Mouse (Mus musculus): Measurements from ENCODE around the gene Ak3.

DNA sequence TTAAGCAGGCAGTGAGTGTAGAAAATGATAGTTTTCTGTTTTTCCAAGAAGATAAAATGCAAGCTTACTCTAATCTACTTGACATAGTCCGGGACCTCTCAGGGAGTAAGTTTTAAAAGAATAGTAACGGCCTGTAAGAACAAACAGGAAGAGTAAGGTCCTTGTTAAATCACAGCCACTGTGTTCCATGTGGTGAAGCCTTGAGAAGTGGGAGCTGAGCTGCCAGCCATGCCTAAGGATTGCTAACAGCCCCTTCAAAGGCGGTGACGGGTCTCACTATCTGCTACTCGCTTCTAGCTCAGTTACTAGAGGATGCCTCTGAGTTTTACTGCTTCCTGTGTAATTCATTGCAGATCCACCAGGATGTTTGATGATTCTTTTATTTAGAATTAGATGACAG lies 31.0 kb downstream of the Ak3 start:
- TF ChIP-seq CTCF (conservative IDR thresholded peaks at IDR 0.05; ENCODE audit: insufficient read depth, insufficient read length, low read depth, low read length) (no peak), POLR2A (IDR thresholded peaks at IDR 0.05; ENCODE audit: low read depth, low read length) (no peak)

Data from kidney, adult 2 months (tissue).